Mouse (Mus musculus) stomach, embryonic 14.5 days (tissue): ENCODE data around the gene Kdm2b. TPM values are rescaled to one million over a fixed set of nuclear protein-coding genes. Genes with fewer than 3 reads are reported as not detected.
A peak's percentile ranks its signal among the peaks of the same experiment; 100 is the strongest.

ENCODE experiments used
- ATAC-seq: fragments of 200-750 bp; cut with Nextera tagmentation; 2 replicates; pipeline ENCODE4 v1.8.0; 2017; ENCODE audit warnings: low read depth, moderate TSS enrichment; ENCODE audit not compliant: insufficient number of reproducible peaks, insufficient read depth, low FRiP score
- H3K27ac ChIP-seq: fragments of 300-500 bp; sonication (generic); 2 replicates; pipeline ENCODE4 v1.5.1; 2014; ENCODE audit warnings: mild to moderate bottlenecking, low read length, moderate library complexity, mixed read lengths
- H3K27me3 ChIP-seq: fragments of 300-500 bp; sonication (generic); 2 replicates; pipeline ENCODE4 v1.6.1; 2014; ENCODE audit warnings: low read length, control low read depth, mixed read lengths; ENCODE audit not compliant: control insufficient read depth, insufficient read depth
- H3K36me3 ChIP-seq: fragments of 300-500 bp; sonication (generic); 2 replicates; pipeline ENCODE4 v1.6.1; 2014; ENCODE audit warnings: mild to moderate bottlenecking, control low read depth, low read length, moderate library complexity, mixed read lengths; ENCODE audit not compliant: control insufficient read depth, insufficient read depth
- H3K4me1 ChIP-seq: fragments of 300-500 bp; sonication (generic); 2 replicates; pipeline ENCODE4 v1.6.1; 2014; ENCODE audit warnings: low read length, control low read depth, mixed read lengths; ENCODE audit not compliant: control insufficient read depth, insufficient read depth
- H3K4me2 ChIP-seq: fragments of 300-500 bp; sonication (generic); replicated peaks from 2 replicates; pipeline ENCODE4 v1.6.1; 2014; ENCODE audit warnings: low read depth, low read length, control low read depth
- H3K4me3 ChIP-seq: fragments of 300-500 bp; sonication (generic); 2 replicates; pipeline ENCODE4 v1.5.1; 2014; ENCODE audit warnings: low read depth, low read length, control low read depth
- H3K9ac ChIP-seq: fragments of 300-500 bp; sonication (generic); replicated peaks from 2 replicates; pipeline ENCODE4 v1.6.1; 2014; ENCODE audit warnings: low read depth, mild to moderate bottlenecking, control low read depth, low read length, moderate library complexity, mixed read lengths
- H3K9me3 ChIP-seq: fragments of 300-500 bp; sonication (generic); 2 replicates; pipeline ENCODE4 v1.6.1; 2016; ENCODE audit warnings: low read depth, low read length, control low read depth; ENCODE audit not compliant: control insufficient read depth
- WGBS: fragments of 180-500 bp; shearing (Covaris S2); extraction: QIAGEN DNeasy Blood & Tissue Kit; methylation state at CpG from one replicate; pipeline ENCODE4 v1.1.7; 2014; 5-methylcytosine and 5-hydroxymethylcytosine counted together
- polyA plus RNA-seq: library from polyadenylated mRNA; unstranded; fragments of >200 nt; fragmentation: Nextera tagmentation; extraction: Ambion mirVana; gene quantifications from 2 replicates; pipeline ENCODE4 v1.2.1, GENCODE M21; 2014

The Kdm2b gene
- polyA plus RNA-seq, 1 experiment from 2014 or later: 37.9 TPM

GRCm38 (mm10) chr5:122937958-122938540, 51.6 kb downstream of the Kdm2b start:
- H3K9me3 ChIP-seq: no peaks in the 10 kb centered on the region
- H3K27me3 ChIP-seq: no peaks in the 10 kb centered on the region
- H3K4me2 ChIP-seq: no peak overlapping the region
- WGBS: 55% methylated on average over 4 of the region's 4 CpGs
- H3K4me3 ChIP-seq: no peak overlapping the region
- H3K9ac ChIP-seq: no peak overlapping the region
- no peak overlapping the region for H3K27ac ChIP-seq
- peaks cover 3% of the 10 kb centered on the region; the same call in 1 of the 2 replicates for H3K36me3 ChIP-seq
- no peak for ATAC-seq
- peaks cover 10% of the 10 kb centered on the region; the same call in 1 of the 2 replicates for H3K4me1 ChIP-seq

- no peak overlapping the region for H3K27ac ChIP-seq
- no peaks in the 10 kb centered on the region for H3K9me3 ChIP-seq
- ATAC-seq: no peak
- H3K4me3 ChIP-seq: no peak overlapping the region
- H3K4me2 ChIP-seq: no peak overlapping the region
- 80% methylated on average over 6 of the region's 6 CpGs for WGBS
- no peak overlapping the region for H3K9ac ChIP-seq
- H3K27me3 ChIP-seq: no peaks in the 10 kb centered on the region
- H3K36me3 ChIP-seq: peaks cover 7% of the 10 kb centered on the region
- H3K4me1 ChIP-seq: peaks cover 10% of the 10 kb centered on the region; the same call in 1 of the 2 replicates
Observed at GRCm38 (mm10) chr5:122937031-122937430, 52.6 kb downstream of the Kdm2b start.

- no peak overlapping the region for H3K27ac ChIP-seq
- WGBS: 83% methylated on average over 4 of the region's 4 CpGs
- H3K27me3 ChIP-seq: no peaks in the 10 kb centered on the region
- ATAC-seq: no peak
- peaks cover 7% of the 10 kb centered on the region for H3K36me3 ChIP-seq
- no peak overlapping the region for H3K4me3 ChIP-seq
- no peak overlapping the region for H3K4me2 ChIP-seq
- H3K4me1 ChIP-seq: peaks cover 10% of the 10 kb centered on the region; the same call in 1 of the 2 replicates
- no peak overlapping the region for H3K9ac ChIP-seq
- H3K9me3 ChIP-seq: no peaks in the 10 kb centered on the region
Observed at GRCm38 (mm10) chr5:122935810-122936209, 53.8 kb downstream of the Kdm2b start.

- no peak overlapping the region for H3K4me3 ChIP-seq
- peaks cover 7% of the 10 kb centered on the region for H3K36me3 ChIP-seq
- 0 out of 2 replicates have a peak, but pooled peaks cover 2% of the 10 kb centered on the region for H3K4me1 ChIP-seq
- WGBS: 60% methylated on average over 7 of the region's 7 CpGs
- H3K27ac ChIP-seq: no peak overlapping the region
- no peak overlapping the region for H3K4me2 ChIP-seq
- H3K9me3 ChIP-seq: no peaks in the 10 kb centered on the region
- no peak for ATAC-seq
- H3K27me3 ChIP-seq: no peaks in the 10 kb centered on the region
- no peak overlapping the region for H3K9ac ChIP-seq
Observed at GRCm38 (mm10) chr5:122930991-122931390, 58.6 kb downstream of the Kdm2b start.

GRCm38 (mm10) chr5:122928293-122928692, 61.3 kb downstream of the Kdm2b start:
- 58% methylated on average over 3 of the region's 3 CpGs for WGBS
- Histone ChIP-seq H3K4me2 (no peak overlapping the region), H3K4me3 (no peak overlapping the region), H3K9me3 (no peaks in the 10 kb centered on the region), H3K9ac (no peak overlapping the region), H3K27me3 (no peaks in the 10 kb centered on the region), H3K36me3 (peaks cover 4% of the 10 kb centered on the region; the same call in 1 of the 2 replicates), H3K27ac (no peak overlapping the region), H3K4me1 (0 out of 2 replicates have a peak, but pooled peaks cover 7% of the 10 kb centered on the region)
- ATAC-seq: 0 out of 2 replicates have a peak, but pooled peaks have one; percentile 28

- H3K4me3 ChIP-seq: no peak overlapping the region
- no peaks in the 10 kb centered on the region for H3K27me3 ChIP-seq
- no peak overlapping the region for H3K9ac ChIP-seq
- H3K4me1 ChIP-seq: 0 out of 2 replicates have a peak, but pooled peaks cover 7% of the 10 kb centered on the region
- no peak overlapping the region for H3K27ac ChIP-seq
- no peaks in the 10 kb centered on the region for H3K9me3 ChIP-seq
- WGBS: 74% methylated on average over 6 of the region's 6 CpGs
- H3K36me3 ChIP-seq: peaks cover 4% of the 10 kb centered on the region; the same call in 1 of the 2 replicates
- H3K4me2 ChIP-seq: no peak overlapping the region
- ATAC-seq: no peak
Observed at GRCm38 (mm10) chr5:122927703-122928102, 61.9 kb downstream of the Kdm2b start.

GRCm38 (mm10) chr5:122927092-122927491, 62.5 kb downstream of the Kdm2b start:
- no peak overlapping the region for H3K9ac ChIP-seq
- H3K4me2 ChIP-seq: no peak overlapping the region
- 0 out of 2 replicates have a peak, but pooled peaks cover 7% of the 10 kb centered on the region for H3K4me1 ChIP-seq
- H3K4me3 ChIP-seq: no peak overlapping the region
- peaks cover under 1% of the 10 kb centered on the region; the same call in 1 of the 2 replicates for H3K36me3 ChIP-seq
- H3K9me3 ChIP-seq: no peaks in the 10 kb centered on the region
- 91% methylated on average over 8 of the region's 8 CpGs for WGBS
- ATAC-seq: no peak
- no peak overlapping the region for H3K27ac ChIP-seq
- H3K27me3 ChIP-seq: no peaks in the 10 kb centered on the region

- Histone ChIP-seq H3K4me3 (no peak overlapping the region), H3K9me3 (no peaks in the 10 kb centered on the region), H3K36me3 (no peaks in the 10 kb centered on the region), H3K4me2 (no peak overlapping the region), H3K4me1 (0 out of 2 replicates have a peak, but pooled peaks cover 7% of the 10 kb centered on the region), H3K27me3 (no peaks in the 10 kb centered on the region), H3K9ac (no peak overlapping the region), H3K27ac (no peak overlapping the region)
- WGBS: 68% methylated on average over 3 of the region's 3 CpGs
- ATAC-seq: no peak
Observed at GRCm38 (mm10) chr5:122926341-122926740, 63.3 kb downstream of the Kdm2b start.
